Mouse (Mus musculus) limb, embryonic 12.5 days (tissue): ENCODE results near the gene Cyp2j13. TPM values are rescaled to one million over a fixed set of nuclear protein-coding genes. Genes with fewer than 3 reads are reported as not detected.

Experiments
- polyA plus RNA-seq: library from polyadenylated mRNA; unstranded; fragments of >200 nt; fragmentation: Nextera tagmentation; extraction: Ambion mirVana; gene quantifications from 2 replicates; pipeline ENCODE4 v1.2.1, GENCODE M21; 2016

Gene Cyp2j13
- polyA plus RNA-seq, 1 experiment from 2014 or later: 0.16 TPM

Other genes starting within 250 kb of the Cyp2j13 start
- 13.0 and 13.2 TPM in 2 replicates for gene Hook1, start 110.3 kb downstream of the Cyp2j13 start, polyA plus RNA-seq
- not detected in 2 replicates for gene Cyp2j12, start 63.6 kb upstream of the Cyp2j13 start, polyA plus RNA-seq
- not detected in 2 replicates for gene Cyp2j7, start 159.1 kb upstream of the Cyp2j13 start, polyA plus RNA-seq